Mouse (Mus musculus) Patski (cell line): ENCODE measurements around the gene Sult2a2. TPM values are rescaled to one million over a fixed set of nuclear protein-coding genes. Genes with fewer than 3 reads are reported as not detected.
"Not testable (repeated sequence)": the region's sequence is repeated elsewhere in the genome, so short reads cannot be mapped to it uniquely, and the experiment has no call there.

ENCODE experiments used
- ATAC-seq: fragments of 100-300 bp; one replicate; pipeline ENCODE4 v1.8.0; 2021
- CTCF ChIA-PET: fragments of 350-600 bp; sonication (Branson Sonifier 250); formaldehyde crosslinking; loops from one replicate; lab custom pipeline; 2022; ENCODE audit warnings: inconsistent platforms; lab: Charles Lee
- POLR2A ChIA-PET: fragments of 350-600 bp; sonication (Branson Sonifier 250); formaldehyde crosslinking; loops from one replicate; lab custom pipeline; 2022; ENCODE audit warnings: antibody characterized with exemption, inconsistent platforms; lab: Charles Lee
- DNase-seq: peaks from one replicate; pipeline ENCODE4 v3.0.0-alpha.2; 2011; ENCODE audit warnings: low read depth, low spot score
- H3K27me3 ChIP-seq: fragments of 371-371 bp; one replicate; pipeline ENCODE4 v1.5.1; 2021
- CTCF ChIP-seq: fragments of 100-300 bp; IDR thresholded peaks from one replicate; pipeline ENCODE4 v1.5.1; 2021
- in situ Hi-C: fragments of 300-500 bp; cut with MboI; formaldehyde crosslinking; loops from 3 replicates; pipeline ENCODE4 v1.11.1; 2018; ENCODE audit warnings: low pct_unique_long_range_greater_than_20kb, mixed read lengths
- polyA plus RNA-seq: library from polyadenylated mRNA; unstranded; gene quantifications from one replicate; pipeline ENCODE4 v1.2.3, GENCODE M21; 2021

The Sult2a2 gene
- polyA plus RNA-seq, result not detected

- H3K27me3 ChIP-seq, DNase-seq, ATAC-seq, CTCF ChIA-PET, POLR2A ChIA-PET, in situ Hi-C loops: not testable (repeated sequence)
Measured at GRCm38 (mm10) chr7:13733205-13733604, at the start of gene Sult2a2. Gene Sult2a2 (plus strand): TSS chr7:13733505.

- in situ Hi-C loops, result loop anchor here (25.0 kb wide), 1 partner anchor 423 kb away; no protein-coding TSS in a partner anchor
- no peak for DNase-seq
- ChIA-PET POLR2A (no interaction called here), CTCF (no interaction called here)
- no peak for TF ChIP-seq CTCF
- H3K27me3 ChIP-seq, result no peaks in the 10 kb centered on the region
- no peak for ATAC-seq
Measured at GRCm38 (mm10) chr7:13813913-13814312, 80.6 kb downstream of the Sult2a2 start.

Other genes starting within 250 kb of the Sult2a2 start
- not detected for gene Bsph2, start 162.4 kb upstream of the Sult2a2 start, polyA plus RNA-seq
- gene Sult2a5, start 109.5 kb upstream of the Sult2a2 start, polyA plus RNA-seq, result not detected
- gene Sult2a1, start 103.9 kb downstream of the Sult2a2 start, polyA plus RNA-seq, result not detected